Mouse (Mus musculus): Measurements from ENCODE around the gene Synj2. TPM values are rescaled to one million over a fixed set of nuclear protein-coding genes. Genes with fewer than 3 reads are reported as not detected.

Gene Synj2
- total and polyA plus RNA-seq, 3 experiments: 1.2 to 2.5 TPM; not detected in 1

- H3K27ac ChIP-seq (ENCODE audit: control insufficient read depth, low read depth, low read length): no peak overlapping the region
- no peak overlapping the region for H3K9ac ChIP-seq (ENCODE audit: control insufficient read depth, low read depth, low read length, poor library complexity, severe bottlenecking)
- no peaks in the 10 kb centered on the region for H3K79me2 ChIP-seq (ENCODE audit: control insufficient read depth, insufficient read depth, low read length, poor library complexity)
- no peak for DNase-seq (ENCODE audit: low read depth, low spot score)
- TF ChIP-seq JUND (IDR thresholded peaks at IDR 0.05; ENCODE audit: low read depth, low read length): no peak
- no peak for TF ChIP-seq KAT2A (conservative IDR thresholded peaks at IDR 0.05; ENCODE audit: low read depth, low read length)
- TF ChIP-seq NRF1 (IDR thresholded peaks at IDR 0.05; ENCODE audit: insufficient read depth, low read depth, low read length, poor library complexity, severe bottlenecking): no peak
- TF ChIP-seq RCOR1 (IDR thresholded peaks at IDR 0.05; ENCODE audit: low read depth, low read length): no peak
- TF ChIP-seq NELFE (IDR thresholded peaks at IDR 0.05; ENCODE audit: low read depth, low read length): no peak
- TF ChIP-seq ZKSCAN1 (IDR thresholded peaks at IDR 0.05; ENCODE audit: low read depth, low read length): no peak
- TF ChIP-seq E2F4 (IDR thresholded peaks at IDR 0.05; ENCODE audit: borderline replicate concordance, low read depth, low read length): no peak
- TF ChIP-seq ZC3H11A (IDR thresholded peaks at IDR 0.05; ENCODE audit: low read depth, low read length): no peak
- no peak for TF ChIP-seq TBP (IDR thresholded peaks at IDR 0.05; ENCODE audit: low read depth, low read length)
- TF ChIP-seq MXI1 (IDR thresholded peaks at IDR 0.05; ENCODE audit: low read depth, low read length): no peak
- no peak for TF ChIP-seq GABPA (IDR thresholded peaks at IDR 0.05; ENCODE audit: low read depth, low read length)
- TF ChIP-seq CTCF (IDR thresholded peaks at IDR 0.05 in 2 of 3, conservative IDR thresholded peaks at IDR 0.05 in 1 of 3; ENCODE audit: control insufficient read depth in 1 of 3, insufficient read depth in 1 of 3, low read depth in 2 of 3, low read length in 3 of 3, poor library complexity in 1 of 3, severe bottlenecking in 1 of 3): no peak
- TF ChIP-seq BHLHE40 (IDR thresholded peaks at IDR 0.05; ENCODE audit: borderline replicate concordance, low read depth, low read length): no peak
- TF ChIP-seq EP300 (IDR thresholded peaks at IDR 0.05; ENCODE audit: low read depth in 1 of 2, low read length in 2 of 2): no peak
- TF ChIP-seq CHD1 (IDR thresholded peaks at IDR 0.05; ENCODE audit: low read depth, low read length): no peak
- no peak for TF ChIP-seq RAD21 (IDR thresholded peaks at IDR 0.05; ENCODE audit: low read depth, low read length)
- TF ChIP-seq MYB (IDR thresholded peaks at IDR 0.05; ENCODE audit: low read depth, low read length): no peak
- TF ChIP-seq MEF2A (IDR thresholded peaks at IDR 0.05; ENCODE audit: extremely low read depth, insufficient replicate concordance, low read depth, low read length, poor library complexity, severe bottlenecking): no peak
- TF ChIP-seq TAL1 (IDR thresholded peaks at IDR 0.05; ENCODE audit: low read length): no peak
- H3K9me3 ChIP-seq (replicated peaks; ENCODE audit: insufficient read depth, low read length): no peaks in the 10 kb centered on the region
- H3K27me3 ChIP-seq (ENCODE audit: control insufficient read depth in 1 of 2, insufficient read depth in 2 of 2, low read length in 2 of 2): no peaks in the 10 kb centered on the region
- H3K36me3 ChIP-seq (ENCODE audit: control insufficient read depth in 1 of 2, insufficient read depth in 2 of 2, low read length in 2 of 2): no peaks in the 10 kb centered on the region
- H3K4me3 ChIP-seq (ENCODE audit: control insufficient read depth in 1 of 2, insufficient read depth in 1 of 2, low read depth in 2 of 2, low read length in 2 of 2): no peak overlapping the region
- peaks cover 0 to under 1% of the 10 kb centered on the region in 2 experiments; a peak in 1 of 4 replicates for H3K4me1 ChIP-seq (ENCODE audit: control insufficient read depth in 1 of 2, insufficient read depth in 2 of 2, low read length in 2 of 2)
Measured at GRCm38 (mm10) chr17:6025831-6026230, 84.8 kb downstream of the Synj2 start.

GRCm38 (mm10) chr17:6035661-6036060, 94.6 kb downstream of the Synj2 start:
- H3K9me3 ChIP-seq (replicated peaks; ENCODE audit: insufficient read depth, low read length): no peaks in the 10 kb centered on the region
- no peak for DNase-seq (ENCODE audit: low read depth, low spot score)
- no peaks in the 10 kb centered on the region for H3K79me2 ChIP-seq (ENCODE audit: control insufficient read depth, insufficient read depth, low read length, poor library complexity)
- no peak for TF ChIP-seq ETS1 (IDR thresholded peaks at IDR 0.05; ENCODE audit: low read depth, low read length)
- no peak for TF ChIP-seq ZKSCAN1 (IDR thresholded peaks at IDR 0.05; ENCODE audit: low read depth, low read length)
- TF ChIP-seq KAT2A (conservative IDR thresholded peaks at IDR 0.05; ENCODE audit: low read depth, low read length): no peak
- no peak for TF ChIP-seq NELFE (IDR thresholded peaks at IDR 0.05; ENCODE audit: low read depth, low read length)
- TF ChIP-seq MAZ (IDR thresholded peaks at IDR 0.05; ENCODE audit: low read depth, low read length): no peak
- TF ChIP-seq GABPA (IDR thresholded peaks at IDR 0.05; ENCODE audit: low read depth, low read length): no peak
- no peak for TF ChIP-seq MEF2A (IDR thresholded peaks at IDR 0.05; ENCODE audit: extremely low read depth, insufficient replicate concordance, low read depth, low read length, poor library complexity, severe bottlenecking)
- no peak for TF ChIP-seq GATA1 (IDR thresholded peaks at IDR 0.05; ENCODE audit: low read depth, low read length)
- TF ChIP-seq TCF12 (IDR thresholded peaks at IDR 0.05; ENCODE audit: low read depth, low read length): no peak
- no peak for TF ChIP-seq MAFK (IDR thresholded peaks at IDR 0.05; ENCODE audit: borderline replicate concordance, low read depth, low read length)
- TF ChIP-seq MXI1 (IDR thresholded peaks at IDR 0.05; ENCODE audit: low read depth, low read length): no peak
- TF ChIP-seq MAX (IDR thresholded peaks at IDR 0.05; ENCODE audit: low read length): no peak
- no peak for TF ChIP-seq E2F4 (IDR thresholded peaks at IDR 0.05; ENCODE audit: borderline replicate concordance, low read depth, low read length)
- H3K27me3 ChIP-seq (ENCODE audit: control insufficient read depth in 1 of 2, insufficient read depth in 2 of 2, low read length in 2 of 2): no peaks in the 10 kb centered on the region
- no peak overlapping the region for H3K4me3 ChIP-seq (ENCODE audit: control insufficient read depth in 1 of 2, insufficient read depth in 1 of 2, low read depth in 2 of 2, low read length in 2 of 2)
- H3K36me3 ChIP-seq (ENCODE audit: control insufficient read depth in 1 of 2, insufficient read depth in 2 of 2, low read length in 2 of 2): no peaks in the 10 kb centered on the region
- peaks cover 2% of the 10 kb centered on the region in 2 experiments; a peak in 2 of 4 replicates for H3K4me1 ChIP-seq (ENCODE audit: control insufficient read depth in 1 of 2, insufficient read depth in 2 of 2, low read length in 2 of 2)
- H3K9ac ChIP-seq (ENCODE audit: control insufficient read depth, low read depth, low read length, poor library complexity, severe bottlenecking): no peak overlapping the region
- no peak overlapping the region for H3K27ac ChIP-seq (ENCODE audit: control insufficient read depth, low read depth, low read length)
